Mouse (Mus musculus) testis, adult 2 months (tissue): ENCODE measurements at regions not wholly inside any gene's neighbourhood (a gene's known extent, or its start where the extent isn't known, plus 50 kb on each side); places are given as distances from the start of the nearest gene placed in this dataset.

Experiments
- CTCF ChIP-seq: fragments of 200-500 bp; IDR thresholded peaks from 2 replicates; pipeline ENCODE4 v1.5.1; 2012; ENCODE audit warnings: low read depth, mild to moderate bottlenecking, inconsistent platforms, low read length, moderate library complexity; ENCODE audit not compliant: control insufficient read depth, insufficient read depth, insufficient replicate concordance
- POLR2A ChIP-seq: fragments of 200-500 bp; IDR thresholded peaks from 2 replicates; pipeline ENCODE4 v1.6.1; 2012; ENCODE audit warnings: low read depth, mild to moderate bottlenecking, inconsistent platforms, low read length, moderate library complexity; ENCODE audit not compliant: control insufficient read depth

DNA sequence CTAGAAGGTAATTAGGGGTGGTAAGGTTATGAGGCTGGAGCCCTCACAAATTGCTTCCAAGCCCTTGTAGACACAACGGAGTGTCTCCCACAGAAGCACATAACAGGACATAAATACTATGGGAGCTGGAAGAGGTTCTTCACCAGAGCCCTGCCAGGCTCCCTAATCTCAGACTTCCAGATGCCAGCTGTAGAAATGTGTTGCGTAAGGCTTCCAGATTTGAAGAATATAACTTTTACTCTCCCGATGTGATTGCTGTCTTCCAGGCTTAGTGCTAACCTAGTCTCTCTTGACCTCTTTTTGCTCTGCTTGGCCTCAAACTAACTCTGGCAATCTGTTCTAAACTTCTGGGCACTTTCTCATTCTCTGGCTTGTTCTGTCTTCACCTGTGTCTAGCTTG, 59.8 kb upstream of the Haao start:
- TF ChIP-seq CTCF, result no peak
- no peak for TF ChIP-seq POLR2A
